Mouse (Mus musculus) lung, postnatal 25 days (tissue): ENCODE data around the gene Tmem143.

ENCODE experiments used
- DNase-seq: peaks from one replicate; pipeline ENCODE4 v3.0.0; 2022; ENCODE audit warnings: low spot score

Tmem143 gene

DNA sequence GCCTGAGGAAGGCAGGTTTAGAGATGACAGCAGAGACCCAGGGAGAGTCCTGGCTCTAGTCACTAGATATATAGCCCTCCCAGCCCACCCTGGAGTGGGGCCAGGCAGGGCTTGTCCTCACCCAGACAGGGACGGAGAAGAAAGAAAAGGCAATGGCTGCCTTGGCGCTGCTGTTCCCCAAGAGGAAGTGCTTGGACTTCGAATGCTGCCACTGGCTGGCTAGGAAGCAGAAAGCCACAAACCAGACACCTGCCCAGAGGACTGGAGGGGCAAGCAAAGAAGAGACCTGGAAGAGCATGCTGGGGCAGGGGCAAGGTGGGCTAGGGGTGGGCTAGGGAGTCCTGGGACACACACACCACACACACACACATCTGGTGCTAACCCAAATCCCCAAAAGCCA lies 9.5 kb upstream of the Tmem143 start:
- no peak for DNase-seq

DNA sequence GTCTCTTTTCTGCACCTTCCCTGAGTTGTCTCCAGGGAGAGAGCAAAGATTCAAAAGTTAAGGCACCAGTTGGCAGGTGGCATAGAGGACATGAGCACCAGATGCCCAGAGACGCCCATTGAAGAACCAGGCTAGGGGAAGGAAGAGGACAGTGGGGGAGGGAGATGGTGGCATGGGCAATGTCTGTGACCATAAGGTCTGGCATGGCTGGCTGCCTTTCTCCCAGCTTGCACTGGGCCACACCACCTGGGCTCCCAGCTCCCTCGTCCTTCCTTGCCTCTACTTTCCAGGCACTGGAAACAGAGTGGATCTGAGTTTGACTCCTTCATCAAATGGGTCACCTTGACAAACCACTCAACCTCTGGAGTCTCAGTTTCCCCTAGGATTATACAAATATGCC lies 4.1 kb upstream of the Tmem143 start:
- no peak for DNase-seq

DNA sequence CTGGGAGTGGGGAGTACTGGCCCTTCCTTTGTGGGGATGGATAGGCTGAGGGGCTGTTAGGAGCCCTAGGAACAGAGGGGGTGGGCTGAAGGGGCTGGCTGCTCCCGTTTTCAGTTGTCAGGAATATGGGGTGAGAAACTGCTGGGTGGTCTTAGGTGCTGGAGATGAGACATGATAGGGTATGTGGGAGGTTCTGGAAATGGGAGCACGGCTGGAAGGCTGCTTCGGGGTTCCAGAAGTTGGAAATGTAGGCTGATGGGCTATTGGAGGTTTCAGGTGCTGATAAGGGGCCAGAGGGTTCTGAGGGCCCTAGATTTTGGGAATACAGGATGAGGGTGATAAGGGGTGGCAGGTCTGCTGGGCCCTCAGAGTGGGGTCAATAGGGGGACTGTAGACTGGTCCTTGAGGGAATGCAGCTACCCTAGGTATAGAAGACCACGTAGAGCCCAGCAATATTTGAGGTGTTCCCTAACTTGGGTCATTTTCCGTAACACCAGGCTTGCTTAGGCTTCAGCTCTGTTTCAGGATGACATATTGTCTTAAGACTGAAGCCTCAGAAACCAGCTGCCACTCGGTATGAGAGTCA lies 717 bp upstream of the Tmem143 start:
- no peak for DNase-seq

DNA sequence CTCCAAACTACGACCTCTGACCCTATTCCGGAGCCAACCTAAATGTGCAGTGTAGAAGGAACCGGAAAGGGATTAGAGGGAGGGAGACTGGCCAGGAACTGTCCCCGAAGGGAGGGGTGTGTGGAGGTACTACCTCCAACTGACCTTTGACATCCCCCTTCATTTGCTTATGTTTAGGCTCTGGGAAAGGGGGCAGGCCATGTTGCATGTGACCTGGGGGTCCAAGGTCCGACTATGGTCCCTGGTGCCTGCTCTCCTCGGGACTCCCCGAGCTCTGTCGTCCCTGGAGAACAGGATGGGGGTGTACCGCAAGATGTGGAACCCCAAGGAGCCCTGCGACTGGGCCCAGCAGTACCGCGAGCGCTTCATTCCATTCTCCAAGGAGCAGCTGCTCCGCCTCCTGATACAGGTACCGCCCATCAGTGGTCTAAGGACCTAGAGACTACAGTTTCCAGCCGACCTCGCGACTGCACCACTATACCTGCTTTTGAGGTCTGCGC lies 567 bp downstream of the Tmem143 start:
- peak; percentile 62 for DNase-seq

DNA sequence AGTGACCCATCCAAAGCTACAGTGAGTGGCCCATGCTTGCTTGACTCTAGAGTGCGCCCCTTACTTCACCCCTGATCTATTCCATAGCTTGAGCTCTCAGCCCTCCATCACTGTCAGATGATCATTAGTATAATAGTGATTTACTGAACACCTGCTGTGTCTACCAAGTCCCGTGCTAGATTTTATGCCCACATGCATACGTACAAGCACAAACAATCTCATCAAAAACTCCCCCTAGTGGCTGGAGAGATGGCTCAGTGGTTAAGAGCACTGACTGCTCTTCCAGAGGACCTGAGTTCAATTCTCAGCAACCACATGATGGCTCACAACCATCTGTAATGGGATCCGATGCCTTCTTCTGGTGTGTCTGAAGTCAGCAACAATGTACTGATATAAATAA lies 1.4 kb downstream of the Tmem143 start:
- DNase-seq, result peak; percentile 28

DNA sequence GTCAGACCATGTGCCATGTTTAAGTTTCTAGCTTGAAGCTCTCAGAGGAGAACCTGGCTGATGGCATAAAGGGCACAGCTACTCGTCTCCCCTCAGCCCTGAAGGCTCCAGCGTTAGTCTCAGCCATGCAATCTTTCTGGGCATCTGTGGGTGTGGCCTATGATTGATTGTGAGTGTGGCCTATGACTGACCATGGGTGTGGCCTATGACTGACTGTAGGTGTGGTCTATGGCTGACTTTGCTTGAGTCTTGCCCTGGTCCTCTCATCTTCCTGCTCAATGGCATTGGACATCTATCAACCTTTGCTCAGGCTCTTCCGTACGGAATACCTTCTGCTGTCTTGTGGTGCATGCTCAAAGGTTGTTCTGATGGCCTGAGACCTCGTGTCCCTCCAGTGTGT lies 4.8 kb downstream of the Tmem143 start:
- DNase-seq, result no peak

DNA sequence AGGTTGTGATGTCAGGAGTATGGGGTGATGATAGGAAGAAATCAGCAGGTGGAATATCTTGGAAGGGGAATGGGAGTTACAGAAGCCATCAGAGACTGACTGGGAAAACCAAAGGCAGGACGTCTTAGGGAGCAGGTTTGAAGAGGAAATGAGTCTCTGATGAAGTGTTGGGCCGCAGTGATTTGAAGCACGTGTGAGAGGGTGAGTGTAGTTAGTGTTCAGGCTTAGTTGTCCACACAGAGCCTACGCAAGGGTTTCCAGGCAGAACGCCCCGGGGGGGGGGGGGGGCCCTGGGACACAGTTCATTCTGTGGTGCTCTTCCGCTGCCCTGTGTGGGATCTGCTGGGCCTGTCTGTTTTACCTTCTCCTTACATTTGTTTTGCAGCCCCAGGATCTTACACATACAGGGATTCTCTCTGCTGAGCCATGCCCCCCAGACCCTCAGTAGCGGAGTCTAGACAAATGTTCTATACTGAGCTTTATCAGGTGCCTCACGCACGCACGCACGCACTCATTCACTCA lies 5.8 kb downstream of the Tmem143 start:
- no peak for DNase-seq

DNA sequence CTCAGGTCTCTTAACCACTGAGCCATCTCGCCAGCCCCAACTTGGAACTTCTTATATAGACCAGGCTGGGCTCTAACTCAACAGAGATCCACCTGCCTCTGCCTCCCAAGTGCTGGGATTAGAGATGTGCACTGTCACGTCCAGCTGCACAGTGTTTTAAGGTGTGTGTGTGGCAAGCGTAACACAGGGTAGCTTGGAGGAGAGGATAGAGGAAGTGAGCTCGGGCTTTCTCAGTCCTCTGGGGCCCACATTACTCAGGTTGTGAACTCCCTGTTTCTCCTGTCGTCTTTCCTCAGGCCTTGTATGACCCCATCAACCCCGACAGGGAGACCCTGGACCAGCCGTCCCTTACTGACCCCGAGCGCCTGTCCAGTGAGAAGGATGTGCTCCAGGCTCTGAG lies 9.9 kb downstream of the Tmem143 start:
- DNase-seq, result no peak

DNA sequence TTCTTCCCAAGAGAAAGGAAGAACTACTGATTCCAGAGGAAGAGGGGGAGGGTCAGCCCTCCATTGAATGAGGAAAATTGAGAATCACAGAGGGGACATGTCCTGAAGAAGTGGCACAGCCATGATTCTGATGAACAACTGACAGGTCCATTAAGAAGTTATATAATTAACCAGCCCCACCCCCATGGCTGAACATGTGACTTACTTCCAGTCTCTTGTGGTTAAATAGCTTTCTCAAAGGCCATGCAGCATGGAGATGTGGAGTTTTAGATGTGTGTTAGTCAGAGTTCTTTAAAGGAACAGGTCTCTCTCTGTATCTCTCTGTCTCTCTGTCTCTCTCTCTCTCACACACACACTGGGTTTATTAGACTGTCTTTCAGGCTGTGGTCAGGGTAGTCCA lies 11.6 kb downstream of the Tmem143 start:
- DNase-seq, result no peak

DNA sequence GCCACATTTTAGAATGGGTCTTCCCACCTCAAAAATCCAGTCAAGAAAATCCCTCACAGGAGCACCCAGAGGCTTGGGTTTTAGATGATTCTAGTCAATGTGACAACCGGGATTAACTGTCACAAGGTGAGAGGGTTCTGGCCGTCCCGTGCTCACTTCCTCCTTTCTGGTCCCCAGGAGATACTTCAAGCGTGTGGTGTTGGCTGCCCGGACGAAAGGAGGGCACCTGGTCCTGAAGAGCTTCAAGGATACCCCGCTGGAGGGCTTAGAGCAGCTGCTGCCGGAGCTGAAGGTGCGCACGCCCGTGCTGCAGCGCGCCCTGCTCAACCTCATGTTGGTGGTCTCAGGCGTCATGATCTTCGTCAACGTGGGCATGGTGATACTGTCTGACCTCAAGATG lies 12.4 kb downstream of the Tmem143 start:
- DNase-seq, result no peak

DNA sequence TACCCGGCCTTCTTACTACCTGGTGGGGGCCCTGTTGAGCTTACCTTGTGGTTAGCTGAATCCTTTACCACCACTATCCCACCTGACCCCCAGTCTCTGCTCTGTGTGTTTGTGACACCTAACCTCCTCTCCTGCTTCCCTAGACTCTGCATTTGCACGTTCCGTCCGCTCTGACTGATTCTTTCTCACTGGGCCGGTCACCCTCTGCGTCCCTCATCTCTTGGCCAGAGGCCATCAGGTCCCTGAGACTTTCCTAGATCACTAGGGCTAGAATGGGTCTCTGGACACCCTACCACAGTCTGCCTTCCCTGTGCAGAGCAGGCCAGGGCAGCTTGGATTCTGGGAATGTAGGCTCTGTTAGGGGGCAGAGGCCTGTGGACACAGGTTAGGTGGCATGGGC lies 17.3 kb downstream of the Tmem143 start:
- no peak for DNase-seq

DNA sequence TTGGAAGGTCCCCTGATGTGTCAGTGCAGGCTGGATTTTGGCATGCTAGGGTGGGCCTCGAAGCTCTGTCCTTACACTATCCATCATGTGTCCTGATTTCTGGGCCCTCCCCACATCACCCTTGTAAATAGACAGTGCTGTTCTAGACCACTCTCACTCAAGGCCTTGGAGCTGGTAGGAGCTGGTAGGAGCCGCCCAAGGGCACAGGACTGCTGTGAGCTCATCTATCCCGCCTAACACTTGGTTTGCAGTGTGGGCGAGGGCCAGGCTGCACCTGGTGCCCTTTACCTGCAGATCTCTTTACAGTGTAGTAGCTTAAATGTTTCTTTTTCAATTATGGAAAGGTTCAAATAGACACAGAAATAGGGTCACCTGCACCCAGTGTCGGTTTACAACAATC lies 18.3 kb downstream of the Tmem143 start:
- no peak for DNase-seq

DNA sequence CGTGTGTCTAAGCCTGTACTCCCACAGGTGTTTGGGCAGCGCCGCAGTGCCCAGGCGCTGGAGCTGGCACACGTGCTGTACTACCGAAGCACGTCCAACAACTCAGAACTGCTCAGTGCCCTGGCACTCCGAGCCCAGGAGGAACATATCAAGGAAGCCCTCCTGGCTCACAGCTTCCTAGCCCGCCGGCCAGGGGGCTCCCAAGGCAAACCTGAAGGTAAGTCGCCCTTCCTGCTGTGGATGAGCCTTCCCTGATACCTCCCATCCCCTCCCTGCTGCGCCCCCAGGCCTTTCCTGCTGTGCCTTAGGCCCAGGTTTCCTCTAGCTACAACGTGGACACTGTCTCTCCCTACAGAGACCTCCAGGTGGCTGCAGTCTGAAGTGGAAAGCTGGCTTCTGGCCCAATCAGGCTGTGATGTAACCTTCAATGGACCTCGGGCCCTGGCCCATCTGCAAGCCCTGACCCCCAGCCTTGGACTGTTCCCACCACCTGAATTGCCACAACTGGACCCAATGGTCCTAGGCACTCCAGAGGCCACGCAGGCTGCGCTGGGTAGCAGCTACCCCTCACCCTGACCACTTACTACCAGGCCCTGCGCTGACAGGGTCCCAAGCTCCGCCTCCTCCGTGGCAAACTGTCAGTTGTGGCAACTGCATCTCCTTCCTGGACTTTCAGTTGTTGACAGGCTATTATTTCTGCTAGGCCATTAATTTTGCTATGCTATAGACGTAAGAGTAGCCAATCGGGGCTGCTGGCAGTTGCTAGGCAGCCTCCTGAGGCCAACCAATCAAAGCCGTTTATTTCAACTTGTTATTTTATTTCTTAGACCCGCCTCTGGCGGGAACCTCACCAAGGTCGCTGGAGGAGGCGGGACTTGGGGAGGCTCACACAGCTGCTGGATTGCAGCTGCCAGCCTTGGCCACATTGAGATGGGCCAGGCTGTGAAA lies 19.6 kb downstream of the Tmem143 start:
- peak; percentile 85 for DNase-seq

DNA sequence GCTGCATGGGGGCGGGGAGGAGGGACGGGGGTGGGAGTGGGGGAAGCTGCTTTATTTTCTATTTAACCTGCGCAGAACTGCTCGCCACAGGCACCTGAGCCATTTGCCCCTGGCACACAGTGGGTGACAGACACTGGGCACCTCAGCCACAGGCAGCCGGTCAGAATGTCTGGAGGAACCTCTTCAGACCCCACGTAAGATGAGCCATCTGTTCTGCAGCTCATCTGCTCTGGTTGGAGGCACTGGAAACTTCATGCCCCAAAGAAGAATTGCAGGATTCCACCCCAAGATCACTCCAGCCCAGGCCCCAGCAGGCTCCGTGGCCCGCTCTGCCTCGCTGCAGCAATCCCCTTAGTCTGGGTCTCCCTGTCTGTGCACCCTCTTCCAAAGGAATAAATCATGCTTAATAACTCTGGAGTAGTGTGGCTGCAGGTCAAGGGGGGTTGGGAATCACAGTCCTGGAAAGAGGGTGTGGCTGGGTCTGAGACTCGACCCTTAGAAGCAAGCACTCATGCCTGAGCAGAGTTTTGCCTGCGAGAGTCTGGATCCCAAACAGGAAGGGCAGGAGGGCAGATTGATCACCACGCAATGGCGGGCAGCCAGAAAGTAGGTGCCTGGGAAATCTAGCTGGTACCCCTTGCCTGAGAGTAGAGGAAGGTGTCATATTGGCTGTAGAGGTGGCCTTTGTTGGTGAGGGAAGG lies 20.4 kb downstream of the Tmem143 start:
- DNase-seq, result no peak

DNA sequence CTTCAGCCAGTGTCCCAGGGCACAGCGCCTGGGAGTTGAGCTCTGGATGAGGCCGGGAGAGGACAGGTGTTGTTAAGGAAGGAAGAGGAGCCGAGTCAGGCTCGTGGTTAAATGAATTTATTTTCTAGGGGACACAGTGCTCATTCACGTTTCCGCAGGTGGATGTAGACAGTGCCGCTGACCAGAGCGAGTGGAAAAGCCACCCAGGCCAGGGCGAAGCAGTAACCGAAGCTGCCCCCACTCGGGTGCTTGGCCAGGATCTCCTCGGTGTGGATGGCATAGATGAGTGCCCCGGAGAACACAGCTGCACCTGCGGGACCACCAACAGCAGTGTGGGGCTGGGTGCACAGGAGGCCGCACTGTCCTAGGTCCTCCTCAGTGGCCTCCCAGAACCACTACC lies 21.2 kb downstream of the Tmem143 start:
- no peak for DNase-seq

DNA sequence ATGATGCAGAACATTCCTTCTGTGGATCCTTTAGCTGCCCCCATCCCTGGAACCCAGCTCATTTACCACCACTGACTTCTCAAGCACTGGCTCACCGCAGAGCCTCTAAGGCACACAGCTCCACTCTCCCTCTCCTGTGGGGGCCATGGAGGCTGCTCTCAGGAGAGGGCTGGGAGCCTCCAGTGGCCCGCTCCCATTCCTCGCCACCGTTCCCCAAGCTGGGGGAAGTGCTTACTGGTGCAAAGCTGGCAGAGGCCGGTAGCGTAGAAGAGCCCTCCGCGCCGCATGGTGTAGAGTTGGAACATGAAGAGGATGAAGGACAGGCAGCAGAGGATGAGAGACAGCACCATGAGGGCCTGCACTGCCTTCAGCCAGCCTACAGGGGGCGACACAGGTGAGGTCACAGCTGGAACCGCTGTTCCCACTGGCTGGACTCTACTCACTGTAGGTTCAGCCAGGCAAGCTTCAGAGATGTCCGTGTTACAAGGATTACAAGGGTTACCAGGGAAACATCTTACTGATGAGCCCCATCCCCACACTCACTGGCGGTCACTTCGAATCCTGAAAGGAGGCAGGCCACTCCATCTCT lies 22.4 kb downstream of the Tmem143 start:
- DNase-seq, result no peak

DNA sequence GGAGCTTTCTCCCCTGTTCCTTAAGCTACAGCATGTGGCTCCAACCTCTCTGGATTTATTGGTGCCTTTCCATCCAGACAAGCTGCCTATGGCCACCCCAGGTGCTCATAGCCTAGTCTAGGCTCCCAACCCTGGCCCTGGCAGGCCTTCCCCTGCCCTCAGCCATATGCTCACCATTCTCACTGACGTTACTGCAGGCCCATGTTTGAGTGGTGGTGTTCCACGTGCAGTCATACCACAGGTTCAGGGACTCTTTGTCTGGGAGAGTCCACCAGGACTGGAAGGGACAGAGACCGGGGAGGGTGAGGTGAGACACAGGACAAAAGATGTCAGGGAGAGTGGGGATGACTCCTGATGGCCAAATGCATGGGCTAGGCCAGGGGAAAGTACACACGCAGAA lies 23.0 kb downstream of the Tmem143 start:
- no peak for DNase-seq

DNA sequence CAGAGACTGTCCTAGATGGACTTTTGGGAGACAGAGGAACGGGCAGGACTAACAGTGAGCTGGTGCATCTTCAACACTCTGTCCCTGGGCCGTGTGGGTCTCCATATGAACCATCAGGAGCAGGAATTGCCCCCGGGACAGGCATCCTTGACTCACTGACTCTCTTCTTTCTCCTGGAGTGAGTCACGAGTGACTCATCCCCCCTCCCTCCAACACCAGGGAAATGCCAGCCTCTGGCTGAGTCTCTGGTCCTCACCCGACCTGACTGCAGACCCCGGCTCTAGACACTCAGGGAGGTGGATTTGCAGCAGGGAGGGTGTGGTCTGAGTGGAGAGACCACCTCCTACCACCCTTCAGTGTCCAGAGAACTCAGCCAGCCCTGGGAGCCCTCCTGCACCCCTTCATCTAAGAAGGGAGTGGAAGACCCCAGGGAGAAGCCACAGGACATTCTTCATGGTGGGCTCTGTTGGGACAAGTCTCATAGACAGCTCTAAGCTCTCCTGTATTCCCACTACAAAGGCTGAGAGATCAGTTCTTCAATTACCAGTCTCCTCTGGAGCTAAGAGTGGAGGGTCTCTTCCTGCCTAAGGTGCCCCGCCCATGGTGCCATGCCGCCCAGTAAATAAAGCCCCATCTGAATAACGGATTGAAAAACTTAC lies 24.0 kb downstream of the Tmem143 start:
- DNase-seq, result no peak

DNA sequence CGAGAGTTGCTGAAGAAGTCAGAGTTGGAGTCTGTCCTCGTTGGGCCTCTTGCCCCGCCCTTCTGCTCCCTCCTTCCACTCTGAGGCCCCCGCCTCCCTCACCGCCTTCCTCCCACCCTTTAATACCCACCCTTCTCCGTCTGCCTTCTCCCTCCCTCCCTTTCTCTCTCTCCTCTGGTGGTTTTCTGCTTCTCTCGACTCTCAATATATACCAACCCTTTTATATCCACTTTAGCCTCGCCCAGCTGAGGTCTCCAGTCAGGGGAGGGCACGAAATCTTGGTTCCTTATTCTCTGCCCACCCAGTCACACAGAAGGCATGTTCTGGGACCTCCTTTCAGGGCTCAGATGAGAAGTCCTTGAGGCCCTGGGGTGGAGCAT lies 24.5 kb downstream of the Tmem143 start, which contains the start of gene Emp3:
Gene Emp3, minus strand, starts transcription at position 163 of the 380 bp plus-strand sequence.
- peak; percentile 61 for DNase-seq

DNA sequence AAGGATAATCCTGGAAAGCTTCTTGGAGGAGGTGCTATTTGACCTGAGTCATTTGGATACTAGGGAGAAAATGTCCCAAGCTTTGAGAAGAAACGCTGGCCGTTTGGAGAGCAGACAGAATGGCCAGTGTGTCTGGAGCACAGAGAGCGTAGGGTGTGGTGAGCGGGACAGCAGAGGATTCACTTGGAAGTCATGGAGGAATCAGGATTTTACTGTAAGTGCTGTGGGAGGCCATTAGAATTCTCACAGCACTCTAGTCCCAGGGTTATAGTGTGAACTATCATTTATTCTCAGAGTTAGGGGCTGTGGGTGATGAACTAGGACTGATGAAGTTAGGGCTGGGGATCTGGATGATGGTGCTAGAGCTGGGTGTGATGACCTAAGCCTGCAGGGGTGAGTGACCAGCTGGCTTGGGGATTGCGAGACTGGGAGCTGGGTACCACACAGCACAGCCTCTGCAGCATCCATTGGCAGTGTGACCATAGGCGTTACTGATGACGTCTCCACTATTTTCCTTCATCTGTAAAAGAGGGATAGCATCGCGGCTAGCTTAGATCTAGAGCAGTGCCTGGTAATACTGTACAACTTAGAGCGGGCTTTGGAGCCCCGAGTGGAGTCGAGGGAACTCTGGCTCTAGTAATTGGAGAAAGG lies 25.3 kb downstream of the Tmem143 start:
- no peak for DNase-seq
